Comparison of ENCODE assay signal across 20 mouse cellular contexts in genomic region chr3:79953164-79953759, GRCm38 (mm10).
DNase-seq lines count a peak whose midpoint lies in the region; ATAC-seq and TF ChIP-seq lines count a peak whose summit lies in the region.
"Had no signal": no experiment of that assay in that cellular context is flagged by ENCODE, and none has a peak within 500 bp of the region (broad histone marks: within the 10 kb centered on the region; RNA-seq: fewer than 3 reads in every experiment).

No protein-coding gene starts in this region.

- TF ChIP-seq POLR2A in kidney, adult 2 months (IDR thresholded peaks at IDR 0.05; ENCODE audit: low read depth, low read length), result no peak

- H3K27ac ChIP-seq in kidney, adult 2 months (ENCODE audit: insufficient read depth, low read depth, low read length), result no peak overlapping the region
- H3K27ac ChIP-seq in kidney, embryonic 14.5 days (ENCODE audit: low read depth, low read length), result no peak overlapping the region
- H3K27ac ChIP-seq in lung, embryonic 14.5 days (ENCODE audit: low read depth), result no peak overlapping the region
- H3K27ac ChIP-seq: heart, adult 2 months; heart, embryonic 15.5 days; hindbrain, postnatal 0 days; liver, embryonic 12.5 days; midbrain, embryonic 13.5 days; neural tube, embryonic 15.5 days had no signal

- no peaks in the 10 kb centered on the region for H3K9me3 ChIP-seq in kidney, embryonic 14.5 days (ENCODE audit: control insufficient read depth, low read length)
- H3K9me3 ChIP-seq in lung, embryonic 14.5 days (ENCODE audit: low read depth, low read length), result no peaks in the 10 kb centered on the region
- H3K9me3 ChIP-seq: G1E; heart, embryonic 15.5 days; liver, embryonic 12.5 days; midbrain, embryonic 13.5 days; neural tube, embryonic 15.5 days had no signal

- no peak overlapping the region for H3K9ac ChIP-seq in kidney, embryonic 14.5 days (ENCODE audit: low read depth, low read length)
- H3K9ac ChIP-seq in lung, embryonic 14.5 days, result no peak overlapping the region
- H3K9ac ChIP-seq: forebrain, postnatal 0 days; heart, embryonic 15.5 days; liver, embryonic 12.5 days; midbrain, embryonic 13.5 days; neural tube, embryonic 15.5 days had no signal

- no peak for TF ChIP-seq CTCF in kidney, adult 2 months (conservative IDR thresholded peaks at IDR 0.05; ENCODE audit: insufficient read depth, insufficient read length, low read depth, low read length)
- no peak for TF ChIP-seq CTCF in lung, embryonic 14.5 days (IDR thresholded peaks at IDR 0.05; ENCODE audit: low read depth)

- peak; percentile 45 for DNase-seq in adrenal gland, postnatal 10 days
- DNase-seq in adrenal gland, postnatal 4 days (ENCODE audit: low spot score in 2 of 2), result no peak
- peak; percentile 27 for DNase-seq in kidney, adult 2 months
- DNase-seq in lung, embryonic 14.5 days, result peak; percentile 84
- no peak for DNase-seq in lung, postnatal 25 days (ENCODE audit: low spot score)
- DNase-seq in urinary bladder, postnatal 14 days (ENCODE audit: low spot score), result peak; percentile 35
- no peak for DNase-seq in urinary bladder, adult 2 months (ENCODE audit: low spot score)
- DNase-seq: cerebellum, adult 9-11 months; forebrain, postnatal 0 days; heart, adult 2 months; thymus, postnatal 25 days had no signal

- WGBS in kidney, adult 2 months, result 65% methylated on average over 2 of the region's 2 CpGs
- 56% methylated on average over 2 of the region's 2 CpGs for WGBS in kidney, embryonic 14.5 days
- 24% methylated on average over 2 of the region's 2 CpGs for WGBS in lung, embryonic 14.5 days

- no peaks in the 10 kb centered on the region for H3K36me3 ChIP-seq in kidney, adult 2 months (ENCODE audit: control insufficient read depth, insufficient read depth, low read length)
- no peaks in the 10 kb centered on the region for H3K36me3 ChIP-seq in kidney, embryonic 14.5 days (ENCODE audit: control insufficient read depth, insufficient read depth, low read length)
- H3K36me3 ChIP-seq in lung, embryonic 14.5 days (ENCODE audit: insufficient read depth), result no peaks in the 10 kb centered on the region
- H3K36me3 ChIP-seq: G1E; heart, embryonic 15.5 days; liver, embryonic 12.5 days; midbrain, embryonic 13.5 days; neural tube, embryonic 15.5 days had no signal

- ATAC-seq in kidney, embryonic 14.5 days (ENCODE audit: low FRiP score, low TSS enrichment), result no peak
- ATAC-seq in lung, embryonic 14.5 days (ENCODE audit: insufficient read depth), result peak; percentile 76
- ATAC-seq: CD4-positive, CD25-positive, alpha-beta regulatory T cell, adult 4 months; forebrain, postnatal 0 days; hindbrain, postnatal 0 days; liver, embryonic 12.5 days; midbrain, embryonic 13.5 days had no signal

- no peaks in the 10 kb centered on the region for H3K4me1 ChIP-seq in kidney, adult 2 months (ENCODE audit: control insufficient read depth, insufficient read depth, low read length)
- H3K4me1 ChIP-seq in kidney, embryonic 14.5 days (ENCODE audit: control insufficient read depth, insufficient read depth, low read length), result no peaks in the 10 kb centered on the region
- H3K4me1 ChIP-seq in lung, embryonic 14.5 days (ENCODE audit: insufficient read depth), result no peaks in the 10 kb centered on the region; the same call in 1 of the 2 replicates
- H3K4me1 ChIP-seq: liver, embryonic 12.5 days; midbrain, embryonic 13.5 days; neural tube, embryonic 15.5 days had no signal

- H3K4me2 ChIP-seq in kidney, embryonic 14.5 days (replicated peaks; ENCODE audit: low read depth, low read length), result no peak overlapping the region
- H3K4me2 ChIP-seq in lung, embryonic 14.5 days, result no peak overlapping the region
- H3K4me2 ChIP-seq: heart, embryonic 15.5 days; liver, embryonic 12.5 days; midbrain, embryonic 13.5 days; neural tube, embryonic 15.5 days had no signal

- H3K4me3 ChIP-seq in kidney, adult 2 months (ENCODE audit: insufficient read depth, low read depth, low read length), result no peak overlapping the region
- no peak overlapping the region for H3K4me3 ChIP-seq in kidney, embryonic 14.5 days (ENCODE audit: low read length)
- H3K4me3 ChIP-seq in lung, embryonic 14.5 days (ENCODE audit: low read depth, low read length), result no peak overlapping the region
- H3K4me3 ChIP-seq: heart, adult 2 months; heart, embryonic 15.5 days; liver, embryonic 12.5 days; midbrain, embryonic 13.5 days; myocyte; neural tube, embryonic 15.5 days had no signal

- H3K27me3 ChIP-seq in kidney, adult 2 months (replicated peaks; ENCODE audit: control insufficient read depth, insufficient read depth, low read length), result no peaks in the 10 kb centered on the region
- no peaks in the 10 kb centered on the region for H3K27me3 ChIP-seq in kidney, embryonic 14.5 days (ENCODE audit: control insufficient read depth, insufficient read depth, low read length)
- no peaks in the 10 kb centered on the region for H3K27me3 ChIP-seq in lung, embryonic 14.5 days (ENCODE audit: insufficient read depth, low read length)
- H3K27me3 ChIP-seq: heart, embryonic 15.5 days; liver, embryonic 12.5 days; midbrain, embryonic 13.5 days; neural tube, embryonic 15.5 days had no signal

Comparison
In these comparisons a context has a peak if more than half of its experiments do, and no peak if none do; other contexts are left out.
1. DNase-seq: peak in adrenal gland, postnatal 10 days (single experiment), kidney, adult 2 months (single experiment), lung, embryonic 14.5 days (single experiment) and urinary bladder, postnatal 14 days (single experiment); none in adrenal gland, postnatal 4 days (0 of 2), lung, postnatal 25 days (single experiment) and urinary bladder, adult 2 months (single experiment).